Mouse (Mus musculus) neural tube, embryonic 11.5 days (tissue): Measurements from ENCODE around the gene Gps2. TPM values are rescaled to one million over a fixed set of nuclear protein-coding genes. Genes with fewer than 3 reads are reported as not detected.

ENCODE experiments used
- ATAC-seq: fragments of 200-750 bp; cut with Nextera tagmentation; 2 replicates; pipeline ENCODE4 v1.8.0; 2017; ENCODE audit warnings: moderate number of reproducible peaks, mild to moderate bottlenecking, moderate TSS enrichment, moderate library complexity; ENCODE audit not compliant: insufficient read depth, low FRiP score, low TSS enrichment
- DNase-seq: peaks from one replicate; pipeline ENCODE4 v3.0.0-alpha.2; 2015; ENCODE audit warnings: low spot score
- H3K27ac ChIP-seq: fragments of 300-500 bp; sonication (generic); 2 replicates; pipeline ENCODE4 v1.5.1; 2014; ENCODE audit warnings: low read depth, mild to moderate bottlenecking, low read length
- H3K27me3 ChIP-seq: fragments of 300-500 bp; sonication (generic); 2 replicates; pipeline ENCODE4 v1.6.1; 2014; ENCODE audit warnings: mild to moderate bottlenecking, low read length, mixed read lengths; ENCODE audit not compliant: control insufficient read depth, insufficient read depth
- H3K36me3 ChIP-seq: fragments of 300-500 bp; sonication (generic); 2 replicates; pipeline ENCODE4 v1.6.1; 2014; ENCODE audit warnings: mild to moderate bottlenecking, low read length, moderate library complexity, mixed read lengths; ENCODE audit not compliant: control insufficient read depth, insufficient read depth
- H3K4me1 ChIP-seq: fragments of 300-500 bp; sonication (generic); 2 replicates; pipeline ENCODE4 v1.6.1; 2014; ENCODE audit warnings: low read length, mixed read lengths; ENCODE audit not compliant: control insufficient read depth, insufficient read depth
- H3K4me2 ChIP-seq: fragments of 300-500 bp; sonication (generic); 2 replicates; pipeline ENCODE4 v1.6.1; 2014; ENCODE audit warnings: low read depth, mild to moderate bottlenecking, moderate library complexity
- H3K4me3 ChIP-seq: fragments of 300-500 bp; sonication (generic); 2 replicates; pipeline ENCODE4 v1.5.1; 2014; ENCODE audit warnings: low read depth, low read length
- H3K9ac ChIP-seq: fragments of 300-500 bp; sonication (generic); 2 replicates; pipeline ENCODE4 v1.6.1; 2014; ENCODE audit warnings: mild to moderate bottlenecking, low read length
- H3K9me3 ChIP-seq: fragments of 300-500 bp; sonication (generic); 2 replicates; pipeline ENCODE4 v1.6.1; 2016; ENCODE audit warnings: low read length; ENCODE audit not compliant: control insufficient read depth
- WGBS: fragments of 180-500 bp; shearing (Covaris S2); extraction: QIAGEN DNeasy Blood & Tissue Kit; methylation state at CpG from one replicate; pipeline ENCODE4 v1.1.7; 2014; 5-methylcytosine and 5-hydroxymethylcytosine counted together
- polyA plus RNA-seq: library from polyadenylated mRNA; unstranded; fragments of >200 nt; fragmentation: Nextera tagmentation; extraction: Ambion mirVana; gene quantifications from 2 replicates; pipeline ENCODE4 v1.2.1, GENCODE M21; 2014

Gps2 gene
- polyA plus RNA-seq, 1 experiment from 2014 or later, result 84.0 TPM

GRCm38 (mm10) chr11:69917379-69917948 is 3.8 kb downstream of the Gps2 start:
- no peak overlapping the region for H3K4me2 ChIP-seq
- H3K4me1 ChIP-seq, result peaks cover 27% of the 10 kb centered on the region
- DNase-seq (no peak), ATAC-seq (no peak)
- no peaks in the 10 kb centered on the region for H3K9me3 ChIP-seq
- no peaks in the 10 kb centered on the region for H3K27me3 ChIP-seq
- H3K36me3 ChIP-seq, result peaks cover 23% of the 10 kb centered on the region
- H3K4me3 ChIP-seq, result peak overlapping the region; percentile 9; the same call in 1 of the 2 replicates
- WGBS, result 89% methylated on average over 8 of the region's 8 CpGs
- H3K9ac ChIP-seq, result no peak overlapping the region
- no peak overlapping the region for H3K27ac ChIP-seq

GRCm38 (mm10) chr11:69918118-69918517 is 4.4 kb downstream of the Gps2 start:
- H3K4me3 ChIP-seq, result no peak overlapping the region
- peaks cover 23% of the 10 kb centered on the region for H3K36me3 ChIP-seq
- 83% methylated on average over 5 of the region's 5 CpGs for WGBS
- no peak overlapping the region for H3K4me2 ChIP-seq
- H3K9ac ChIP-seq, result no peak overlapping the region
- no peak overlapping the region for H3K27ac ChIP-seq
- peaks cover 29% of the 10 kb centered on the region for H3K4me1 ChIP-seq
- DNase-seq (no peak), ATAC-seq (no peak)
- H3K9me3 ChIP-seq, result no peaks in the 10 kb centered on the region
- no peaks in the 10 kb centered on the region for H3K27me3 ChIP-seq

- Histone ChIP-seq H3K27me3 (no peaks in the 10 kb centered on the region), H3K36me3 (peaks cover 21% of the 10 kb centered on the region), H3K4me3 (peak overlapping the region; percentile 96), H3K4me2 (peak overlapping the region; percentile 98), H3K4me1 (peaks cover 24% of the 10 kb centered on the region), H3K9ac (no peak overlapping the region), H3K27ac (no peak overlapping the region), H3K9me3 (no peaks in the 10 kb centered on the region)
- 81% methylated on average over 9 of the region's 9 CpGs for WGBS
- DNase-seq (no peak), ATAC-seq (no peak)
Observed at GRCm38 (mm10) chr11:69919053-69919452, 5.4 kb downstream of the Gps2 start.

GRCm38 (mm10) chr11:69919661-69920265 is 6.1 kb downstream of the Gps2 start:
- ATAC-seq (no peak), DNase-seq (peak; percentile 70)
- Histone ChIP-seq H3K4me1 (peaks cover 19% of the 10 kb centered on the region), H3K4me2 (peak overlapping the region; percentile 98), H3K4me3 (peak overlapping the region; percentile 96), H3K36me3 (peaks cover 21% of the 10 kb centered on the region), H3K9me3 (no peaks in the 10 kb centered on the region), H3K27me3 (no peaks in the 10 kb centered on the region), H3K27ac (peak overlapping the region; percentile 88), H3K9ac (peak overlapping the region; percentile 91)
- WGBS, result under 1% methylated on average over 17 of the region's 17 CpGs

GRCm38 (mm10) chr11:69920266-69921031 is 6.8 kb downstream of the Gps2 start:
- H3K4me2 ChIP-seq, result peak overlapping the region; percentile 98
- ATAC-seq (peak; percentile 32), DNase-seq (peak; percentile 54)
- H3K9me3 ChIP-seq, result no peaks in the 10 kb centered on the region
- peak overlapping the region; percentile 96 for H3K4me3 ChIP-seq
- peak overlapping the region; percentile 91 for H3K9ac ChIP-seq
- WGBS, result 1% methylated on average over 55 of the region's 65 CpGs
- H3K36me3 ChIP-seq, result peaks cover 21% of the 10 kb centered on the region
- H3K27me3 ChIP-seq, result no peaks in the 10 kb centered on the region
- H3K27ac ChIP-seq, result peak overlapping the region; percentile 88
- H3K4me1 ChIP-seq, result peaks cover 15% of the 10 kb centered on the region

GRCm38 (mm10) chr11:69921114-69922011 is 7.7 kb downstream of the Gps2 start, which contains the start of gene Eif5a:
Gene Eif5a (minus strand): TSS chr11:69921958.
- Histone ChIP-seq H3K4me2 (peak within 1 kb of the TSS; percentile 98), H3K27ac (peak within 1 kb of the TSS; percentile 88), H3K9ac (peak within 1 kb of the TSS; percentile 91), H3K4me3 (peak within 1 kb of the TSS; percentile 96), H3K4me1 (peaks cover 9% of the 10 kb centered on the region), H3K36me3 (peaks cover 15% of the 10 kb centered on the region), H3K9me3 (no peaks in the 10 kb centered on the region), H3K27me3 (no peaks in the 10 kb centered on the region)
- ATAC-seq (peak; percentile 92), DNase-seq (peak; percentile 100)
- WGBS, result under 1% methylated on average over 70 of the region's 78 CpGs

GRCm38 (mm10) chr11:69922012-69922756 is 8.5 kb downstream of the Gps2 start:
- 6% methylated on average over 12 of the region's 12 CpGs for WGBS
- Histone ChIP-seq H3K4me2 (peak overlapping the region; percentile 55), H3K27ac (peak overlapping the region; percentile 77), H3K9me3 (no peaks in the 10 kb centered on the region), H3K27me3 (no peaks in the 10 kb centered on the region), H3K36me3 (peaks cover 12% of the 10 kb centered on the region), H3K4me1 (peaks cover 9% of the 10 kb centered on the region), H3K9ac (peak overlapping the region; percentile 59), H3K4me3 (peak overlapping the region; percentile 96)
- no peak for ATAC-seq
- no peak for DNase-seq
